Mouse (Mus musculus) liver, embryonic 11.5 days (tissue): ENCODE results near the gene Pcdh7. TPM values are rescaled to one million over a fixed set of nuclear protein-coding genes. Genes with fewer than 3 reads are reported as not detected.

Experiments used
- ATAC-seq: fragments of 200-750 bp; cut with Nextera tagmentation; replicated peaks from 2 replicates; pipeline ENCODE4 v1.8.0; 2017; ENCODE audit warnings: moderate number of reproducible peaks, mild to moderate bottlenecking, moderate TSS enrichment, moderate library complexity; ENCODE audit not compliant: low FRiP score
- DNase-seq: peaks from one replicate; pipeline ENCODE4 v3.0.0-alpha.2; 2017; ENCODE audit warnings: low spot score
- H3K27ac ChIP-seq: fragments of 300-500 bp; sonication (generic); 2 replicates; pipeline ENCODE4 v1.5.1; 2014; ENCODE audit warnings: mild to moderate bottlenecking, low read depth, low read length, control low read depth
- H3K27me3 ChIP-seq: fragments of 300-500 bp; sonication (generic); replicated peaks from 2 replicates; pipeline ENCODE4 v1.6.1; 2014; ENCODE audit warnings: low read length, mixed read lengths; ENCODE audit not compliant: control insufficient read depth, insufficient read depth
- H3K36me3 ChIP-seq: fragments of 300-500 bp; sonication (generic); 2 replicates; pipeline ENCODE4 v1.6.1; 2014; ENCODE audit warnings: mild to moderate bottlenecking, low read length, moderate library complexity, mixed read lengths; ENCODE audit not compliant: control insufficient read depth, insufficient read depth
- H3K4me1 ChIP-seq: fragments of 300-500 bp; sonication (generic); replicated peaks from 2 replicates; pipeline ENCODE4 v1.6.1; 2014; ENCODE audit warnings: low read length, mixed read lengths; ENCODE audit not compliant: control insufficient read depth, insufficient read depth
- H3K4me2 ChIP-seq: fragments of 300-500 bp; sonication (generic); 2 replicates; pipeline ENCODE4 v1.6.1; 2014; ENCODE audit warnings: mild to moderate bottlenecking, control low read depth, moderate library complexity
- H3K4me3 ChIP-seq: fragments of 300-500 bp; sonication (generic); 2 replicates; pipeline ENCODE4 v1.5.1; 2014; ENCODE audit warnings: low read depth, low read length, control low read depth
- H3K9ac ChIP-seq: fragments of 300-500 bp; sonication (generic); 2 replicates; pipeline ENCODE4 v1.6.1; 2014; ENCODE audit warnings: low read depth, low read length, control low read depth
- H3K9me3 ChIP-seq: fragments of 300-500 bp; sonication (generic); 2 replicates; pipeline ENCODE4 v1.6.1; 2016; ENCODE audit warnings: low read length, inconsistent platforms, mixed read lengths; ENCODE audit not compliant: control insufficient read depth
- WGBS: fragments of 180-500 bp; shearing (Covaris S2); extraction: QIAGEN DNeasy Blood & Tissue Kit; methylation state at CpG from one replicate; pipeline ENCODE4 v1.1.7; 2014; 5-methylcytosine and 5-hydroxymethylcytosine counted together
- polyA plus RNA-seq: library from polyadenylated mRNA; unstranded; fragments of >200 nt; fragmentation: Nextera tagmentation; extraction: Ambion mirVana; gene quantifications from 2 replicates; pipeline ENCODE4 v1.2.1, GENCODE M21; 2014

Pcdh7 gene
- polyA plus RNA-seq, 1 experiment from 2014 or later = 4.4 TPM

DNA sequence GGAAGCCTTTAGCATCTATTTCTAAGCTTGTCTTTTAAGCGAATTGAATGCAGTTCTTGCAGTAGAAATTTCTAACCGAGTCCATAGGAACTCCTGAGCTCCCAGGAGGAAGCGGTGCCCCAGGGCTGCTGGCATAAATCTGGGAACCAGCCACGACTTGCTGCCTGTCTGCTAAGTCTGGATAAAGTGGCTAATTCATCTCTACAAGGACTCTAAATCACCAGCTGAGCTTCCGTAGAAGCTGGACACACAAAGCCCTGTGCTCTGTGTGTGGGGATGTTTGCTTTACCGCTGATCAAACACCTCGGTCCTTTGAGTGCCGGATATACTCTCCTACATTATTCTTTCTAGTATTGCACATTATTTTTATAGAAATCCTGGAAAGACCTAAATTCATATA lies 308.0 kb downstream of the Pcdh7 start:
- Histone ChIP-seq H3K36me3 (no peaks in the 10 kb centered on the region), H3K4me3 (no peak overlapping the region), H3K4me2 (no peak overlapping the region), H3K4me1 (no peaks in the 10 kb centered on the region), H3K9me3 (no peaks in the 10 kb centered on the region), H3K27me3 (no peaks in the 10 kb centered on the region), H3K27ac (no peak overlapping the region), H3K9ac (no peak overlapping the region)
- WGBS = 57% methylated on average over 8 of the region's 8 CpGs
- ATAC-seq (no peak), DNase-seq (no peak)

DNA sequence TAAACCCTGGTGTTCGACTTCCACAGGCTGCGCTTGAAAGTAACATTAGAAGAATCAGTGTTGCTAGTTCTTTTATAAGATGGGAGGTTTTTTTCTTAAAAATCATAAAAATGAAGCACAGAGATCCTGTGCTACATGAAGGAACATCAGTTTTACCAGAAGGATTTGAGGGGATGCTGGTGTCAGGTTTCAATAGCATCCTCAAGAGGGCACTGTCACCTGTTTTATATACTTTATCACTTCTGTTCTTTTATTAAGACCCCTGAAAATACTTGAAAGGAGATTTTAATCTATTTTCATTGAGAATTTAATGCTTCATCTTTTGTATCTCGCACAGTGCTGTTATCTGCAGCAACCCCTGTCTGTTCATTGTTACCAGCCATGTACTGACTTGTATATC lies 322.1 kb downstream of the Pcdh7 start:
- DNase-seq (no peak), ATAC-seq (no peak)
- no peaks in the 10 kb centered on the region for H3K9me3 ChIP-seq
- H3K4me1 ChIP-seq = no peaks in the 10 kb centered on the region
- H3K4me3 ChIP-seq = no peak overlapping the region
- H3K27ac ChIP-seq = no peak overlapping the region
- no peak overlapping the region for H3K9ac ChIP-seq
- no peak overlapping the region for H3K4me2 ChIP-seq
- H3K27me3 ChIP-seq = no peaks in the 10 kb centered on the region
- H3K36me3 ChIP-seq = no peaks in the 10 kb centered on the region
- WGBS = 69% methylated on average over 3 of the region's 3 CpGs

DNA sequence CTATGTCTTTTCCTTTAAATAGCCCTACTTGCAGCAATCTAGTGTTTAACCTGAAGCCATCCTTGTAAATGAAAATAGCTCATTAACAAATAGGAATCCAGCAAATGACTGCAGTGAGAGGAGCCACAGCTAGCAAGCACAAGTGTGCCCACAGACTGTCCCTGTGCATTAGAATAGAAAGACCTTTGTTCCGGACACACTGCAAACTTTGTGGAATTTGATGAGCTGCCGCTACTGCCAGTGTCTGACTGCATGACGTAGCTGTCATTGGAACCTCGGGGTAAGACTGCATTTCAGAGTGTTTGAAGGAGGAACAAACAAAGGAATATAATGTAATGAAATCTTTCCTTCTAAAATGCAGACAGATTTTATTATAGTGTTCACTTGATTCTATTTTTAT lies 326.4 kb downstream of the Pcdh7 start:
- no peak overlapping the region for H3K4me2 ChIP-seq
- H3K27ac ChIP-seq = no peak overlapping the region
- H3K4me1 ChIP-seq = no peaks in the 10 kb centered on the region
- no peaks in the 10 kb centered on the region for H3K9me3 ChIP-seq
- no peak for ATAC-seq
- DNase-seq = no peak
- WGBS = 72% methylated on average over 4 of the region's 4 CpGs
- H3K4me3 ChIP-seq = no peak overlapping the region
- no peaks in the 10 kb centered on the region for H3K27me3 ChIP-seq
- H3K9ac ChIP-seq = no peak overlapping the region
- H3K36me3 ChIP-seq = no peaks in the 10 kb centered on the region

DNA sequence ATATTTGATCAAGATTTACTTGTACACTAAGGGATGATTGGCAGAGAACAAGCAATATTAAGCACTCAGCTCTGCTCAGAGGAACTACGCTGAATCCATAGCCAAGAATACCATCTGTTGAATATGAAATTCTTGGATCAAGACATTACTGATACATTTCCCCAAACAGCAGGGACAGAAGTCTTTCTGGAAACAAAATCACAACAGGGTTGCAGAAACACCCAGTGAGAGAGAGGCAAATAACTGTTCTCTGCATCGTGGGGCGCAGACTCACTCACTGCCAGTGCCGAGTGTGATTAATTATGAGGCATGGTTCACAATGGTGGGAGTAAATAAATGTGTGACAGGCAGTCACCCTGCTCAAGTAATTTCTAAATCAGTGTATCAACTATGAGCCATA lies 363.3 kb downstream of the Pcdh7 start:
- H3K4me2 ChIP-seq = no peak overlapping the region
- H3K4me3 ChIP-seq = no peak overlapping the region
- H3K36me3 ChIP-seq = no peaks in the 10 kb centered on the region
- H3K4me1 ChIP-seq = no peaks in the 10 kb centered on the region
- no peaks in the 10 kb centered on the region for H3K9me3 ChIP-seq
- no peak overlapping the region for H3K9ac ChIP-seq
- DNase-seq = no peak
- WGBS = 81% methylated on average over 4 of the region's 4 CpGs
- no peak overlapping the region for H3K27ac ChIP-seq
- no peak for ATAC-seq
- no peaks in the 10 kb centered on the region for H3K27me3 ChIP-seq

DNA sequence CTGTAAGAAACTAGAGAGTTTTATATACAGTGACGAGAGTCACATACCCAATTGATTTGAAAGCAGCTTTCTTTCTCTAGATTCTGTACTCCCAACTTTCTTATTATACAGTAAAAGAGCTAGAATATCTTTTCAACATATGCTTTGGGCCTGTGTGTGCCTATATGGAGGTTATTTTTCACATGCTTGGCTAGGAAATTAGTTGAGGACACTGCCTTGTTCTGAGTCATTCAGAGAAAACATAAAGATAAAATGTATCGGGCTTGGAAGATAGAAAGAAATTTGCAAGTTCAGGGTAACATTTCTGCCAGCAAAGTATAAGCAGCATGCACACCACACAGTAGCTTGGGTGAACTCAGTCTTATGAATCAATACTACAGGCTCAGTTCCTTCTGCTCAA lies 364.5 kb downstream of the Pcdh7 start:
- no peaks in the 10 kb centered on the region for H3K4me1 ChIP-seq
- H3K27me3 ChIP-seq = no peaks in the 10 kb centered on the region
- DNase-seq (no peak), ATAC-seq (no peak)
- no peak overlapping the region for H3K9ac ChIP-seq
- H3K27ac ChIP-seq = no peak overlapping the region
- 78% methylated on average over 2 of the region's 2 CpGs for WGBS
- H3K4me3 ChIP-seq = no peak overlapping the region
- no peaks in the 10 kb centered on the region for H3K36me3 ChIP-seq
- no peaks in the 10 kb centered on the region for H3K9me3 ChIP-seq
- H3K4me2 ChIP-seq = no peak overlapping the region

DNA sequence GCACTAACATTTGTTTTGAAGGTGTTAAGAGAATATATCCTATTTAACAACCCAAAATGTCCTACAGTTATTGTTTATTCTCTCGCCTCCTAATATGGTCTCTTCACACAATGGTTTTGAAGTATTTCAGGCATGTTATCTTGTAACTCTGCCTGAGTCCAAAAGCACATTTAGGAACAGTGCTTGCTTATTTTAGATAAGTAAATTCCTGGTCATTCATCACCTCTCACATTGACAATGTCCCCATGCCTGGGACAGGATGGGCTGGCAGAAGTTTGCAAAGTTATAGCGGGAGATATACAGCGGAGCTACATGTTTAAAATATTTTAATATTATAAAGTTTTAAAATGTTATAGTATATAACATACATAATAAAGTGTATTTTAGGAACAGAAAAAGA lies 365.3 kb downstream of the Pcdh7 start:
- no peak overlapping the region for H3K27ac ChIP-seq
- no peak for ATAC-seq
- H3K4me1 ChIP-seq = no peaks in the 10 kb centered on the region
- H3K4me2 ChIP-seq = no peak overlapping the region
- DNase-seq = no peak
- H3K9ac ChIP-seq = no peak overlapping the region
- 72% methylated on average over 3 of the region's 3 CpGs for WGBS
- H3K27me3 ChIP-seq = no peaks in the 10 kb centered on the region
- no peak overlapping the region for H3K4me3 ChIP-seq
- H3K9me3 ChIP-seq = no peaks in the 10 kb centered on the region
- no peaks in the 10 kb centered on the region for H3K36me3 ChIP-seq

DNA sequence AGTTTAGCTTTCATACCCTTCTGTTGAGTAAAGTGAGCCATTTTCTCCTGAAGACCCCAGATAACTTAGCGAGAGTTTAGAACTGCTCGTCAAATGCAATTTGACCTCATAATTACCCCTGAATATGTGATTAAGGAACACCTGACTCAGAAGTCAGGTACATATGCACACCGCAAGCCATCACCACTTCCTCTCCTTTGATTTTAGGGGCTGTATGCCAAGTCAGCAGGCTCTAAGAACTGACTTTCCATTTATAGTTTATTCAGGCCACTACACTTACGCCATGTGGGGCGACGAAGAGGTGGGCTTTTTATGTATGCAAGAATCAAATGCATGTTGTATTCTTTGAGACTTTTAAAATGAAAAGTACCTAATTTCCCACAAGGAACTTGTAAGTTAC lies 366.2 kb downstream of the Pcdh7 start:
- no peaks in the 10 kb centered on the region for H3K4me1 ChIP-seq
- no peaks in the 10 kb centered on the region for H3K9me3 ChIP-seq
- H3K4me2 ChIP-seq = no peak overlapping the region
- H3K9ac ChIP-seq = no peak overlapping the region
- DNase-seq = no peak
- H3K36me3 ChIP-seq = no peaks in the 10 kb centered on the region
- 79% methylated on average over 6 of the region's 6 CpGs for WGBS
- ATAC-seq = no peak
- no peak overlapping the region for H3K4me3 ChIP-seq
- H3K27ac ChIP-seq = no peak overlapping the region
- no peaks in the 10 kb centered on the region for H3K27me3 ChIP-seq

DNA sequence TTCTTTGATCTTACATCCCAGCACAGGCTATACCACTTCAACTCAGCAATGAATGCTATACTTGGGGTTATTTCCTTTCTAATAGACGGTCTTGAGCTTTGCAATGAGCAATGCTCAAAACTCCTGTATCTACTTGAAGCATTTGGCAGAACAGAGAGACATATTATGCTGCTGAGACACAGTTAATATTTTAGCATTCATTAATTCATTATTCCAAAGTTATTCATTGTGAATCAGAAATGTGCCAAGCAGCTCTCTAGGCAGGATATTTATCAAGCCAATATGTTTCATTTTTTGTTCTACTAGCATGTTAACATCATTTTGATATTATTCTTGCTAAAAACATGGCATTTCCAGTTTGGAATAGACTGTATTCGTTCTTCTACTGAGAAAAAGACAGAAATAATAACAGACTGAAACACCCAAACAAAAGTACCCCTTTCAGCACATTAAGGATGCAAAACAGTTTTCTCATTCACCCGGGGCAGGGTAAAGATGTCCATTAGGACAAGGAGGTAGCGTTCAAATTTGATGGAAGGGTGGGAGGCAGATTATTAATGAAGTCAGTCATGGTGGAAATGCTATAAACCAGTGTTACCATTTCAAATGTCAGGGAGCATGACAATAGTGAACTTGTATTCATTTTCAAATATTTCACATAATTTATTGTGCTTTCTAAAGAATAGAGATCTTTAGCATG lies 391.0 kb downstream of the Pcdh7 start:
- no peak overlapping the region for H3K27ac ChIP-seq
- no peak overlapping the region for H3K4me2 ChIP-seq
- ATAC-seq (no peak), DNase-seq (no peak)
- no peaks in the 10 kb centered on the region for H3K27me3 ChIP-seq
- no peaks in the 10 kb centered on the region for H3K4me1 ChIP-seq
- no peaks in the 10 kb centered on the region for H3K9me3 ChIP-seq
- H3K9ac ChIP-seq = no peak overlapping the region
- H3K36me3 ChIP-seq = no peaks in the 10 kb centered on the region
- 79% methylated on average over 4 of the region's 4 CpGs for WGBS
- H3K4me3 ChIP-seq = no peak overlapping the region

DNA sequence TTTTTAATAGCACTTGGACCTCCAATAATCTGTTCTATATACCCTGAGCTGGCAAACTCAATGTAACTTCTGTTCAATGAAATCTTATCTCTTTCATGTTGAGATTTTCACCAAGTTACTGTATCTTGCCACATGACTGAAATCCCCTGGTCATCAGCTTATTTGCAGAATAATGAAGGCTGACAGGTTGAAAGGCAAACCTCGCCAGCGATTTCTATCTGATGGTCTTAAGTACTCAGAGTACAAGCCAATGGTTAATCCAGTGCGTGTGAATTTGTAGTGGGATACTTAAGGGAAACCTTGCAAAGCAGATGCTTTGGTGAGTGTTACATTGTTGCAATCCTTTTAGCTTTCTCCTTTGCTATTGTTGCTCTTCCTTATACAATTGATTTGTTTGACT lies 398.3 kb downstream of the Pcdh7 start:
- Histone ChIP-seq H3K9ac (no peak overlapping the region), H3K27ac (no peak overlapping the region), H3K4me3 (no peak overlapping the region), H3K9me3 (no peaks in the 10 kb centered on the region), H3K36me3 (no peaks in the 10 kb centered on the region), H3K27me3 (no peaks in the 10 kb centered on the region), H3K4me2 (no peak overlapping the region), H3K4me1 (no peaks in the 10 kb centered on the region)
- WGBS = 77% methylated on average over 3 of the region's 3 CpGs
- DNase-seq (no peak), ATAC-seq (no peak)
